Mouse (Mus musculus) kidney, adult 11 months (tissue): Measurements from ENCODE around the gene St5.

Experiments
- DNase-seq: peaks from one replicate; pipeline ENCODE4 v3.0.0; 2022

The St5 gene

GRCm38 (mm10) chr7:109703190-109704015 is at the start of gene St5, which contains the start of gene Akip1:
Gene St5, minus strand, starts transcription at chr7:109703605.
Gene Akip1, plus strand, starts transcription at chr7:109703690.
- DNase-seq, result peak; percentile 93

GRCm38 (mm10) chr7:109752008-109752925 is 48.9 kb upstream of the St5 start, which contains the start of gene Tmem9b:
Gene Tmem9b, minus strand, starts transcription at chr7:109752875.
- DNase-seq, result peak; percentile 76

GRCm38 (mm10) chr7:109751427-109752007 is 48.1 kb upstream of the St5 start:
- no peak for DNase-seq

GRCm38 (mm10) chr7:109747747-109748146 is 44.3 kb upstream of the St5 start:
- DNase-seq, result no peak

GRCm38 (mm10) chr7:109741703-109742102 is 38.3 kb upstream of the St5 start:
- no peak for DNase-seq

GRCm38 (mm10) chr7:109741060-109741459 is 37.7 kb upstream of the St5 start:
- no peak for DNase-seq

- no peak for DNase-seq
Observed at GRCm38 (mm10) chr7:109739822-109740370, 36.5 kb upstream of the St5 start.

GRCm38 (mm10) chr7:109734806-109735205 is 31.4 kb upstream of the St5 start:
- peak; percentile 27 for DNase-seq

- DNase-seq, result no peak
Observed at GRCm38 (mm10) chr7:109731626-109732025, 28.2 kb upstream of the St5 start, which contains the start of gene Ascl3. Gene Ascl3, minus strand, starts transcription at chr7:109731726.

- DNase-seq, result no peak
Observed at GRCm38 (mm10) chr7:109723697-109724096, 20.3 kb upstream of the St5 start, which contains the start of gene BC051019. Gene BC051019, minus strand, starts transcription at chr7:109723850.

GRCm38 (mm10) chr7:109723114-109723513 is 19.7 kb upstream of the St5 start:
- DNase-seq, result no peak

GRCm38 (mm10) chr7:109722618-109723017 is 19.2 kb upstream of the St5 start:
- no peak for DNase-seq

GRCm38 (mm10) chr7:109719286-109719685 is 15.9 kb upstream of the St5 start:
- DNase-seq, result no peak

GRCm38 (mm10) chr7:109713434-109713982 is 10.1 kb upstream of the St5 start:
- DNase-seq, result no peak

GRCm38 (mm10) chr7:109712198-109712597 is 8.8 kb upstream of the St5 start:
- no peak for DNase-seq

- DNase-seq, result no peak
Observed at GRCm38 (mm10) chr7:109710069-109710468, 6.7 kb upstream of the St5 start.

GRCm38 (mm10) chr7:109708961-109709382 is 5.6 kb upstream of the St5 start:
- DNase-seq, result peak; percentile 57

- DNase-seq, result peak; percentile 36
Observed at GRCm38 (mm10) chr7:109707023-109707785, 3.8 kb upstream of the St5 start.

- DNase-seq, result no peak
Observed at GRCm38 (mm10) chr7:109704461-109704860, 1.1 kb upstream of the St5 start.

- no peak for DNase-seq
Observed at GRCm38 (mm10) chr7:109704016-109704377, 592 bp upstream of the St5 start.

GRCm38 (mm10) chr7:109702721-109703120 is 684 bp downstream of the St5 start:
- DNase-seq, result no peak

- DNase-seq, result no peak
Observed at GRCm38 (mm10) chr7:109700213-109700612, 3.2 kb downstream of the St5 start.
